Mouse (Mus musculus): ENCODE measurements around the gene Ar. TPM values are rescaled to one million over a fixed set of nuclear protein-coding genes. Genes with fewer than 3 reads are reported as not detected.

The Ar gene
- total RNA-seq (2015; ENCODE audit: low replicate concordance) (not detected in 2 replicates), total RNA-seq (2017; ENCODE audit: low replicate concordance) (0.30 and 0.64 TPM in 2 replicates)

DNA sequence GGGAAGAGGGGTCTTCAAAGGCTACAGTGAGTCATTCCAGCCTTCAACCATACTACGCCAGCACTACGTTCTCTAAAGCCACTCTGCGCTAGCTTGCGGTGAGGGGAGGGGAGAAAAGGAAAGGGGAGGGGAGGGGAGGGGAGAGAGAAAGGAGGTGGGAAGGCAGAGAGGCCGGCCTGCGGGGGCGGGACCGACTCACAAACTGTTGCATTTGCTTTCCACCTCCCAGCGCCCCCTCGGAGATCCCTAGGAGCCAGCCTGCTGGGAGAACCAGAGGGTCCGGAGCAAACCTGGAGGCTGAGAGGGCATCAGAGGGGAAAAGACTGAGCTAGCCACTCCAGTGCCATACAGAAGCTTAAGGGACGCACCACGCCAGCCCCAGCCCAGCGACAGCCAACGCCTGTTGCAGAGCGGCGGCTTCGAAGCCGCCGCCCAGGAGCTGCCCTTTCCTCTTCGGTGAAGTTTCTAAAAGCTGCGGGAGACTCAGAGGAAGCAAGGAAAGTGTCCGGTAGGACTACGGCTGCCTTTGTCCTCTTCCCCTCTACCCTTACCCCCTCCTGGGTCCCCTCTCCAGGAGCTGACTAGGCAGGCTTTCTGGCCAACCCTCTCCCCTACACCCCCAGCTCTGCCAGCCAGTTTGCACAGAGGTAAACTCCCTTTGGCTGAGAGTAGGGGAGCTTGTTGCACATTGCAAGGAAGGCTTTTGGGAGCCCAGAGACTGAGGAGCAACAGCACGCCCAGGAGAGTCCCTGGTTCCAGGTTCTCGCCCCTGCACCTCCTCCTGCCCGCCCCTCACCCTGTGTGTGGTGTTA, at the start of gene Ar:
Ar (plus strand) TSS at position 239 of the 812 bp plus-strand sequence.
- no peak for ATAC-seq (replicated peaks; ENCODE audit: low FRiP score, poor library complexity, severe bottlenecking)

DNA sequence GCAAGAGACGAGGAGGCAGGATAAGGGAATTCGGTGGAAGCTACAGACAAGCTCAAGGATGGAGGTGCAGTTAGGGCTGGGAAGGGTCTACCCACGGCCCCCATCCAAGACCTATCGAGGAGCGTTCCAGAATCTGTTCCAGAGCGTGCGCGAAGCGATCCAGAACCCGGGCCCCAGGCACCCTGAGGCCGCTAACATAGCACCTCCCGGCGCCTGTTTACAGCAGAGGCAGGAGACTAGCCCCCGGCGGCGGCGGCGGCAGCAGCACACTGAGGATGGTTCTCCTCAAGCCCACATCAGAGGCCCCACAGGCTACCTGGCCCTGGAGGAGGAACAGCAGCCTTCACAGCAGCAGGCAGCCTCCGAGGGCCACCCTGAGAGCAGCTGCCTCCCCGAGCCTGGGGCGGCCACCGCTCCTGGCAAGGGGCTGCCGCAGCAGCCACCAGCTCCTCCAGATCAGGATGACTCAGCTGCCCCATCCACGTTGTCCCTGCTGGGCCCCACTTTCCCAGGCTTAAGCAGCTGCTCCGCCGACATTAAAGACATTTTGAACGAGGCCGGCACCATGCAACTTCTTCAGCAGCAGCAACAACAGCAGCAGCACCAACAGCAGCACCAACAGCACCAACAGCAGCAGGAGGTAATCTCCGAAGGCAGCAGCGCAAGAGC, 1.3 kb downstream of the Ar start:
- ATAC-seq (replicated peaks; ENCODE audit: low FRiP score, poor library complexity, severe bottlenecking), result no peak

DNA sequence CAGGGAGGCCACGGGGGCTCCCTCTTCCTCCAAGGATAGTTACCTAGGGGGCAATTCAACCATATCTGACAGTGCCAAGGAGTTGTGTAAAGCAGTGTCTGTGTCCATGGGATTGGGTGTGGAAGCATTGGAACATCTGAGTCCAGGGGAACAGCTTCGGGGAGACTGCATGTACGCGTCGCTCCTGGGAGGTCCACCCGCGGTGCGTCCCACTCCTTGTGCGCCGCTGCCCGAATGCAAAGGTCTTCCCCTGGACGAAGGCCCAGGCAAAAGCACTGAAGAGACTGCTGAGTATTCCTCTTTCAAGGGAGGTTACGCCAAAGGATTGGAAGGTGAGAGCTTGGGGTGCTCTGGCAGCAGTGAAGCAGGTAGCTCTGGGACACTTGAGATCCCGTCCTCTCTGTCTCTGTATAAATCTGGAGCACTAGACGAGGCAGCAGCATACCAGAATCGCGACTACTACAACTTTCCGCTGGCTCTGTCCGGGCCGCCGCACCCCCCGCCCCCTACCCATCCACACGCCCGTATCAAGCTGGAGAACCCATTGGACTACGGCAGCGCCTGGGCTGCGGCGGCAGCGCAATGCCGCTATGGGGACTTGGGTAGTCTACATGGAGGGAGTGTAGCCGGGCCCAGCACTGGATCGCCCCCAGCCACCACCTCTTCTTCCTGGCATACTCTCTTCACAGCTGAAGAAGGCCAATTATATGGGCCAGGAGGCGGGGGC, 2.0 kb downstream of the Ar start:
- ATAC-seq (replicated peaks; ENCODE audit: low FRiP score, poor library complexity, severe bottlenecking), result no peak

DNA sequence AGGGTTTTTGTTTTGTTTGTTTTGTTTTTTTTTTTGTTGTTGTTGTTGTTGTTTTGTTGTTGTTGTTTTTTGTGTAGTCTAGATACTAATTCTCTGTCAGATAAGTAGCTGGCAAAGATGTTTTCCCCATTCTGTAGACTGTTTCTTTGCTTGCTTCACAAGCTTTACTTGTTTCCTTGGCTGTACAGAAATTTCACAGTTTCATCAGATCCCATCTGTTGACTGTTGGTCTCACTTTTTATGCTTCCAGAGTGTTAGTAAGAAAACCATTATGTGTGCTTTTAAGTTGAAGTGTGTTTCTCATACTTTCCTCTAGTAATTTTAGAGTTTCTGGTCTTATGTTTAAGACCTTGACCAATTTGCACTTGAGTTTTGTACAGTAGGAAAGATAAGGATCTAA, 41.2 kb downstream of the Ar start:
- no peak for ATAC-seq (replicated peaks; ENCODE audit: low FRiP score, poor library complexity, severe bottlenecking)

DNA sequence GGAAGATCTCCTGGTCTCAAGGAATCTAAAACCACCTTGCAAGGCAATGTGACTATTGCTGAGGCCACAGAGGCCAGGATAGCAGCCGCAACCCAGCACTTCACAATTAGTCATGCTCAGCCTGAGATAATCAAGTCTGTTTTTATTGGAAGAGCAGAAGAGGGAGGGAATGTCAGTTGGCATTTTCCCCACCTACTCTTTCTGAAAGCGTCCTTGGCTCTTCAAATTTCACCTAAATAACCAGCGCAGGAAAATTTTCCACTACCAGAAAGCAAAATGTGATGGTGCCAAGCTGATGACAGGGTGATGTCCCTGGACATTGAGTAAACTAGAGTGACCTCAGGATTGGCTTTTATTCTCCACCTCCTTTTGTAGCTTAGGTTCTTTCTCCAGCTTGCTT, 57.2 kb downstream of the Ar start:
- ATAC-seq (replicated peaks; ENCODE audit: low FRiP score, poor library complexity, severe bottlenecking), result no peak

DNA sequence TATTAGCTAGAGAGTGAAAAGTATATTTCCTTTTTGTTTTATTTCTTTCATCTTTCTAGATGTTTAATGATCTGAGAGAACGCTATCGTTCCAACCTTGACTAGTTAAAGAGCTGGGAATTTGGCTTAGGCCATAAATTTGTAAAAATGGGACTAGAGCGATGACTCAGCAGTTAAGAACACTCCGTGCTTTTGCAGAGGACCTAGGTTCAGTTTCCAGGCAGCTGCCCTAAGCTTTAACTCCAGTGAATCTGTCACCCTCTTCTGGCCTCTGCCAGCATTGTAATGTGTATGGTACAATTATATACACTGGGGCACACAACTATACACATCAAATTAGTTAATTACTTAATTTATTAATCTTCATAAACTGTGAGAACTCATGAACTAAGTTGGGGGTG, 58.6 kb downstream of the Ar start:
- ATAC-seq (replicated peaks; ENCODE audit: low FRiP score, poor library complexity, severe bottlenecking), result no peak

DNA sequence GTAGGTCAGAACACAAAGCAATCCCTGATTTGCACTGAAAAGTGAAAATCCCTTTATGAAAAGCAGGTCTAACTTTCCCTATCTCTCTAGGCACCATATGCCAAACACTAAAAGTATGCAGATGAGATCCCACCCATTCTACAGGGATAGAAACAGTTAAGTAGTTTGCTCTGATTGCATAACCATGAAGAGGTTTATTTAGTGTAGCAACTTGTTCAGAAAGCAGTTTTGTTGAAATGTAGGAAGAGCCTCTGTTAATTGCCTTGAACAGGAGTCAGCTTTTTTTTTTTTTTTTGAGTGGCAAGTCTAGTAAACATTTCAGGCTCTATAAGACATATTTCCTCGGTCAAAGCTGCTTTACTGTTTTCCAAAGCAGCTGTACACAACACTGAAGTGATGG, 67.5 kb downstream of the Ar start:
- no peak for ATAC-seq (replicated peaks; ENCODE audit: low FRiP score, poor library complexity, severe bottlenecking)

DNA sequence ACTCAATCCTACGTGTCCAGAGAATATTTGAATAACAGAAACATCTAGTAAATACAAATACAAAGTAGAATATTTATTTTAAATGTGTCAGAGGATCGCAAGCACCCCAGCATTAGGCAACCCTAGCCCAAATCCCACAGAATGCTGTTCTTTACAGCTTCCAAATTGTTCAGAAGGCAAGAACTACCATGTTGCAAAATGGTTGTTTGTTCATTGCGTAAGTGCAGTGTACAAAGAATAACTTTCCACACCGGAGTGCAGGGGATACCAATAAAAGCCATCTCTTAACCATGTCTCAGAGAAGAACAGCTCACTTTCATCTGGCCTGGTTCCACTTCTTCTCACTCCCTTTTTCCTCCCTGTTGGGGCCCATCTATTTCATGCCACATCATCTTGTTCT, 90.4 kb downstream of the Ar start:
- no peak for ATAC-seq (replicated peaks; ENCODE audit: low FRiP score, poor library complexity, severe bottlenecking)

DNA sequence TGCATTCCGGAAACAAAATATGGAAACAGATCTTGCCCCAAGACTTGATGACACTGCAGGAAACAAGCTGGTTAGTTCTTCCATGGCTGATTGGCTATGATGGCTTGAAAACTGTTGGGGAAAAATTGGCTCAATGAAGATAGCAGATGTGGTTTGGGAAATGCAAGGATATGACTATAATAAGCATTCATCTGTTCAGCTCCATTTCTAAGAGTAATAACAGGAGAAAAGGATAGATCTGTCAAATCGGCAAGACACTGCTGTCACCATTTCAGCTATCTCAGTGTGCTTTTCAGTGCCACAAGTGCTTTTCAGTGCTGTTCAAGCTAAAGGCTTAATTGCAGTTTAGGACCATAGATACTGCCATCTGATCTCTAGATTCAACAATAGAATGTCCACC, 96.5 kb downstream of the Ar start:
- no peak for ATAC-seq (replicated peaks; ENCODE audit: low FRiP score, poor library complexity, severe bottlenecking)

DNA sequence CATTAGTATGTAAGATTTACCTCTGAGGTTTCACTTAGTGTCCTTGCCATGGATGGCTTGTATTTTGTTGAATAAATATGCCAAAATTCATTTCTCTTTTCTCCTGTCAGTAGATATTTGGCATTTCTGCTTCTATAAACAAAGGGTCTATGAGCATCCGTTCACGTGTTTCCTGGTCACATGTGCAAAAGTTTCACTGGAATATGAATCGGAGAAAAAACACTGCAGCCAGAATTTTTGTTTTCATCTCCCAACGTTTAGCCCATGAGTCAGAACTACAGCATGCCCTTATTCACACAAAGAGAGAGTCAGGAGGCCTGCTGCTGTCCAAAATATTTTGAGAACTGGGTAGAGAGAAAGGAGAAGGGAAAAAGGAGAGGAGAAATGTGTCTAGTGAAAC, 99.8 kb downstream of the Ar start:
- ATAC-seq (replicated peaks; ENCODE audit: low FRiP score, poor library complexity, severe bottlenecking), result no peak

DNA sequence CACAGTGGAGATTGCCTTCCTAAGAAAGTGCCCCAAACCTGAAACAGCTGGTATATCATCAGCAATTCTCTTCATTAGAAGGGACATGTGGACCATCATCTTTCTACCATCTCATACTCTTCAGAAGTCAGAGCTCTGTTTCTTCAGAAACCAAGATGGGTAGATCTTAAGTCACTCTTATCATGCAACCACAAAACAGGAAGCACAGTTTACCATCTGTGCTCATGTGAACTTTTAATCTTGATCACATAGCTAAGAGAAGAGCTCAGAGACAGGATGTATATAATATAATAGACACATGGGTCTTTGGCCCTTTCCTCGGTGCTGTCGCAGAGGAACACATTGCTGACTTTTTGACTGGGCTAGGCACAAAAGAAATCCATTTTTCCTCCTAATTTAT, 111.1 kb downstream of the Ar start:
- ATAC-seq (replicated peaks; ENCODE audit: low FRiP score, poor library complexity, severe bottlenecking), result no peak

DNA sequence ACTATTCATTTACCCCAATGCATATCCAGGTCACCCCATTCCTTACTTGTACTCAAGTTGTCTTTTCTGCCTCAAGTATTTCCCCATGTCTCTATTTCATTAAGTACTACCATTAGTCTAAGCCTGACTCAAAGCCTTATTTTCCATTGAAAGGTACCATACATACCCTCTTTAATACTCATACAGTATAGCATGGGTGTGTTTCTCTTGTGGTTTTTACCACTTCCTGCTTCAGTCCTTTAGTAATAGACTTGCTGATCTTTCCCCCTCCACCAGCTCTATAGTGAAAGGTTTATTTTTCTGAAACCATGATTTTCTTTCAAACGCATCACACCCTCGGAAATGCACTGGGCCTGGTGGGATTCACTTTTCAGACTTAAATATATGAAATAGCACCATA, 117.2 kb downstream of the Ar start:
- no peak for ATAC-seq (replicated peaks; ENCODE audit: low FRiP score, poor library complexity, severe bottlenecking)

DNA sequence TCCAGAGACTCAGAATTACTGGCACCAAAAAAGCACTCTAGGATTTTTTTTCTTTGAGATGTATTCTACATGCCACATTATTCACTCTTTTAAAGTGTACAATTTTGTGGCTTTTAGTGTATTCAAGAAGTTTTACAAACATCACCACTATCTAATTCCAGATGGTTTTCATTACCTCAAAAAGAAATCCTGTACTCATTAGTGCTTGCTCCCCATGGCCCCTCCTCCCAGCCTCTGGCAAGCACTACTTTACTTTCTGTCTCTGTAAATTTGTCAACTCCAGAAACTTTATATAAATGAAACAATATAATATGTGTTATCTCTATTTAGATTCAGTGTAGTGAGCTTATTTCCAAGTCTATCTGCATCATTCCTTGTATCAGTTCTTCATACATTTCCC, 122.8 kb downstream of the Ar start:
- no peak for ATAC-seq (replicated peaks; ENCODE audit: low FRiP score, poor library complexity, severe bottlenecking)

DNA sequence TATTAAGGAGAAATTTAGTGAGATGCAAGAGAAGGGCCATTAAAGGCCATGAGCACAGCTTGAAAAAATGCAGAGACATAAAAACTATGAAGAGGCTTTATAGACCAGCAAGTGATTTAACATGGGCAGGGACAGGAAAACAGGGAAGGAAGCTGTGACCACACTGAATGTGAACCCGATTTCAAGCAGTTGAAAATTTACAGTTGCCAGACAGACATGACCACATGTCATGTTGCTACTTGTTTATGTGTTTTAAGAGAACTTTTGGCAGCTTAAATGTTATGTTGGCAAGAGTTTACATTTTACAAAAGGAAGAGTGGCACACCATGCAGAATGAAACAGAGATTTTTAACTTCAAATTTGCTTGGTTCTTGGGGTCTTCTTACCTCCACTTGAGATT, 143.2 kb downstream of the Ar start:
- no peak for ATAC-seq (replicated peaks; ENCODE audit: low FRiP score, poor library complexity, severe bottlenecking)

DNA sequence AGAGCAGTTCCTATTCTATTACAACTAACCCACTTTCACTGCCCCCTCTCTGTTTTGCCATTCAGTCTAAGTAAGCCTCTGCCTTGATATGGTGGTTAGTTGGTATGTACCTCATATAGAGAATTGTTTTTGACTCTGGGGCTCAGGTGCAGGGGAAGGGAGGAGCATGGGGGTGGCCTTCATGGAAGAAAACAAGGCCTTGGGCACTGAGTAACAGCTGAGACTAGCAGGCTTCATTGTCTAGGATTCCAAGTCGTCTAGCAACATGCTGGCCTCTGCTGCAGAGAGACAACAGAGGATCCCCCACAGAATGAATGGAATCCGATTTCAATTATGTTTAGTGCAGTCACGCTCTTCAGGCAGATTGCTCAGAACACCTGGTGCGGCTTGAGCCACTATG, 152.1 kb downstream of the Ar start:
- no peak for ATAC-seq (replicated peaks; ENCODE audit: low FRiP score, poor library complexity, severe bottlenecking)

DNA sequence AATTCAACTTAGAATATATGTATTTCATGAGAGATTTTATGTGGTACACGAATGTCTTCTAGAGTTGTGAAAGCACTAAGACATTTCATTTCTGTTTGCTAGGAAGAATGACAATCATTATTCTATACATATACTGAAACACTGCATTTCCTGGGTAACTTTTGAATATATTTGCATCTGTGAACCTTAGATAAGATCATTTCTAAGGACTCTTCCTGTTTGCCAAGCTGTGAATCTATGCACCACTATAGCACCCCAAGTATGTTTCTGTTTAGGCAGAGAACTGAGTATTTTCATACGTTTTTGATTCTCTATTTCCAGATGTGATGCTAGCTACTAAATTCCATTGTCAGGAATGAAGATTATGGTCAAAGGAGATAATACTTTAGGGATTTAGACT, 153.4 kb downstream of the Ar start:
- no peak for ATAC-seq (replicated peaks; ENCODE audit: low FRiP score, poor library complexity, severe bottlenecking)

DNA sequence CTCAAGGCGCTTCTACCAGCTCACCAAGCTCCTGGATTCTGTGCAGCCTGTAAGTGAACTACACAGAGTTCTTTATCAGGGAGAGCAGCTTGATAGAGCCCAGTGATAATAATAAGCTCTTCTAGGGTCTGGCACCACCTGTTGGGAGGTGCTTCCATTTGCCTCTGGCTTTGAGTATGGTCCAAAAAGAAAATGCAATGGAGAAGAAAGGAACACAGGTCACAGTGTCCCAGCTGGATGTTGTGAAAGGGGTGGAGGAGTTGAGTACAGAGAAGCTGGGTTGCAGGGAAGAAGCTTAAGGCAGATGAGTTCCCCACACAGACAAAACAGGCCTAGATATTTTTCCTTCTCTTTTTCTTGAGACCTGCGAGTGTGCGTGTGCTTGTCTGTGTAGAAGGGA, 167.4 kb downstream of the Ar start:
- ATAC-seq (replicated peaks; ENCODE audit: low FRiP score, poor library complexity, severe bottlenecking), result no peak

DNA sequence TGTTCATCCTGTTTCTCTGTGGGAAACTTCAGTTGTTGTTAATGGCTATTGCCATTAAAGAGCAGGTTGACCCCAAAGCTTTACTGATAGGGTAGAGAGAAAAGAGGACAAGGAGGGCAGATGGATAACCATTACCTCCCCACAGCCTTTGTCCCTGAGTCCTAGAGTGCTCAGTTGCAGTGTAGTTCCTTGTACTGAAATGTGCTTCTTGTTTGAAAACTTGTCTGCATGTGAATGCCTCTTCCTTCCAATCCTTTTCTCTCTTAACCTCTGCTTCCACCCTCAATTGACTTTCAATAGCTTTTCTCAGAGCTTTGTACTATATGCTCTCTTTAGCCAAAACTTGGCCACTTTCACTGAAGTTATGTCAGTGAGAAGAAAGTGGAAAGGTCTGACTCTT, 168.9 kb downstream of the Ar start:
- ATAC-seq (replicated peaks; ENCODE audit: low FRiP score, poor library complexity, severe bottlenecking), result no peak

DNA sequence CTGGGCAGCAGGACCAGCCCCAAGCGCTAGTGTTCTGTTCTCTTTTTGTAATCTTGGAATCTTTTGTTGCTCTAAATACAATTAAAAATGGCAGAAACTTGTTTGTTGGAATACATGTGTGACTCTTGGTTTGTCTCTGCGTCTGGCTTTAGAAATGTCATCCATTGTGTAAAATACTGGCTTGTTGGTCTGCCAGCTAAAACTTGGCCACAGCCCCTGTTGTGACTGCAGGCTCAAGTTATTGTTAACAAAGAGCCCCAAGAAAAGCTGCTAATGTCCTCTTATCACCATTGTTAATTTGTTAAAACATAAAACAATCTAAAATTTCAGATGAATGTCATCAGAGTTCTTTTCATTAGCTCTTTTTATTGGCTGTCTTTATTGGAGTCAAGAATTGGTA, 174.5 kb downstream of the Ar start:
- ATAC-seq (replicated peaks; ENCODE audit: low FRiP score, poor library complexity, severe bottlenecking), result no peak

DNA sequence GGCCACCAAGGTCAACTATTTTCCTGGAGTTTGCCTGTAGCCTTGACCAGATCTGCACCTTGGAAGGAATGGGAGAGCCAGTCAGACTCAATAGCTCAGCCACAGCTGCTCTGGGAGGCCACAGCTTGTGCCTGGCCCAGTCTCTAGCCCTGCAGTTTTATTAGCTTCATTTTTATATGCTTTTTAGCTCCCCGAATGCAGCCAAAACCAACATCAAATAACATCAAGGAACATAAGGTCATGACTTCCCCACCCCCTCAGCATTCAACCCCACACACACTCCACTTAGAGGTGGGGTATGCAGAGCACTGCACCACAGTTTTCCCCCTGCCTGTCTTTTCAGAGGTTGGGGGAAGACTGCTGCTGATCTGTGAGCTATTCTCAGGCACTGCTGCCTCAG, 198.9 kb downstream of the Ar start:
- ATAC-seq (replicated peaks; ENCODE audit: low FRiP score, poor library complexity, severe bottlenecking), result no peak

DNA sequence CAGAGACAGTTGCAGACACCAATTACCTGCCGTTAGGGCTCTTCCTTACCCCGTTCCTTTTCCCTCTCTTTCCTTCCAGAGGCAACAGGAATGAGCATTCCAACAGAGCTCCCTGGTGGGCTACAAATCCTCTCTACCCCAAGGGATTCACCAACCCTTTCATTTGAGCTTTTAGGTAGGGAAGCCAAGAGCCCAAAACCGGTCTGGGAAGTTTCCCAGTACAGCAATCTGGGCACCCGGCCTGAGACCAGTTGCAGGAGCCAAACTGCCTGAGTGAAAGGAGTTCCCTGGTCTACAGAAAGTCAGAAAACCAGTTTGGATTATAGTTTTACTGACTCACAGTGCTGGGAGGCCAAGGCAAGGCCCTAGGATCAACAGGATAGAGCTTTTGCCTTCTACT, 199.5 kb downstream of the Ar start:
- no peak for ATAC-seq (replicated peaks; ENCODE audit: low FRiP score, poor library complexity, severe bottlenecking)

Measured in erythroid progenitor cell, adult 5-6 weeks (primary cell).